Mouse (Mus musculus) brain, embryonic 14.5 days (tissue): ENCODE results near the gene Nsmf.

Experiments
- CTCF ChIP-seq: fragments of 200-500 bp; IDR thresholded peaks from 2 replicates; pipeline ENCODE4 v1.5.1; 2012; ENCODE audit warnings: inconsistent platforms, mild to moderate bottlenecking, moderate library complexity, borderline replicate concordance; ENCODE audit not compliant: insufficient read depth, insufficient read length; ENCODE audit errors: extremely low read depth
- POLR2A ChIP-seq: fragments of 200-500 bp; IDR thresholded peaks from 2 replicates; pipeline ENCODE4 v1.6.1; 2012; ENCODE audit warnings: mild to moderate bottlenecking, inconsistent platforms, borderline replicate concordance; ENCODE audit not compliant: poor library complexity, insufficient read depth, insufficient read length, severe bottlenecking; ENCODE audit errors: extremely low read depth

DNA sequence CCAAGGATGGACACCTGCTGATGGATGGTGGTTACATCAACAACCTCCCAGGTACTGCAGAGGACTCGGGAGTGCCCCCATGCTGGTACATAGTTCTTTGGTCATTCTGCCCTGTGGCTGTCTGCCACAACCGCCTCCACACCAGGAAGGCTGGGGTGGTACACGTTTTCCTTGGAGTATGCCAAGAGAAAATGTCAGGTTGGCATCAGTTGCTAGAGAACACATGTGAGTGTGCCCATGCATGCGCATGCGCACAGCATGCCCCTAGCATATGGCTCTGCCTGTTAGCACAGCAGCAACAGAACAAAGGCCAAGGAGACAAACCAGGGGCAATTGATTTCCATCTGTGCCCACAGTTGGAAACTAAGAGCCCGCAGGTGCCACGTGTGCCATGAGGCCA, 3.2 kb upstream of the Nsmf start:
- no peak for TF ChIP-seq CTCF
- TF ChIP-seq POLR2A = no peak
